Mouse (Mus musculus) CD4-positive naive resting alpha-beta T cell, adult 57 days (primary cell): Measurements from ENCODE around the gene Reg3g. TPM values are rescaled to one million over a fixed set of nuclear protein-coding genes. Genes with fewer than 3 reads are reported as not detected.

Source experiments
- total RNA-seq: library from RNA; stranded (reverse); gene quantifications from one replicate; pipeline ENCODE4 v1.2.4, GENCODE M21; 2023

Gene Reg3g
- not detected for total RNA-seq

DNA sequence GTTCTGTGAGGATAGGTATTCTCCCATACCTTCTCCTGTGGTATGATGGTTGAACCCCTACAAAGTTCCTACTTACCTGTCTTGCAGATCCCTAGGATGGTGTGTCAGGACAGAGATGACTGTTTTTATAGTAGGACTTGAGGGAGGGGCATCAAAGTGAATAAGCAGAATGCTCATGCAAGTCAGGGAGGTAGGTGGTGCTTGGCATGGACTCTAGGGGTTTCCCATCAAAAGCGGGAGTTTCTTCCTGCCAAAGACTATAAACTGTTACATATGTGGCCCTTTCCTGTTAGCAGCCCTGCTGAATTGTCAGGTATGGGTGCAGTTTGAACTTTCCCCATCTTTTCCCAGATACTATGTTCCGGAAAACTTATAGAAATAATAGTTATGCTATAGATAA, at the start of gene Reg3g:
Gene Reg3g (minus strand): TSS at position 101 of the 400 bp plus-strand sequence.

DNA sequence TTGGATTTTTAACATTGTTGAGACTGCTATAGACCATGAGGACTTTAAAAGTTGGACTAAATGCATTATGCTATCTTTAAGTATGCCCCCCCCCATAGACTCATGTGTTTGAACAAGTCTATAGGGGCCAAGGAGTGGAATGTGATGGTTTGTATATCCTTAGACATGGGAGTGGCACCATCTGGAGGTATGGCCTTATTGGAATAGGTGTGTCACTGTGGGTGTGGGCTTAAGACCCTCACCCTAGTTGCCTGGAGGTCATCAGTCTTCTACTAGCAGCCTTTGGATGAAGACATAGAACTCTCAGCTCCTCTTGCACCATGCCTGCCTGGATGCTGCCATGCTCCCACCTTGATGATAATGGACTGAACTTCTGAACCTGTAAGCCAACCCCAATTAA, 46.3 kb downstream of the Reg3g start, which contains the start of gene Reg1:
Gene Reg1 (plus strand): TSS at position 301 of the 400 bp plus-strand sequence.

Other genes starting within 250 kb of the Reg3g start
- gene Reg3b, start 98.2 kb downstream of the Reg3g start, total RNA-seq, result not detected
- not detected for gene Reg3d, start 90.0 kb downstream of the Reg3g start, total RNA-seq
- not detected for gene Reg3a, start 88.2 kb downstream of the Reg3g start, total RNA-seq
- gene Reg2, start 73.2 kb downstream of the Reg3g start, total RNA-seq, result not detected
- gene Reg1, start 46.2 kb downstream of the Reg3g start, total RNA-seq, result not detected